Comparison of ENCODE assay signal across 8 mouse cellular contexts in genomic region chr4:145233487-145234228, GRCm38 (mm10). TPM values are rescaled to one million over a fixed set of nuclear protein-coding genes. Genes with fewer than 3 reads are reported as not detected.
DNase-seq lines count a peak whose midpoint lies in the region; ATAC-seq and TF ChIP-seq lines count a peak whose summit lies in the region.

No protein-coding gene starts in this region.

- no peak overlapping the region for H3K4me3 ChIP-seq in lung, adult 2 months (replicated peaks; ENCODE audit: extremely low read depth, low read depth, low read length)
- H3K4me3 ChIP-seq in intestine, embryonic 15.5 days (replicated peaks): no peak overlapping the region
- H3K4me3 ChIP-seq in forebrain, embryonic 12.5 days (replicated peaks): no peak overlapping the region

- peak; percentile 52 for ATAC-seq in common myeloid progenitor, adult 5-6 weeks (replicated peaks; ENCODE audit: low read depth, poor library complexity, severe bottlenecking)
- ATAC-seq in intestine, embryonic 15.5 days: 0 out of 2 replicates have a peak, but pooled peaks have one; percentile 20
- peak; percentile 64 for ATAC-seq in monocyte, adult 5-6 weeks (replicated peaks; ENCODE audit: insufficient number of reproducible peaks, low FRiP score, low TSS enrichment, poor library complexity, severe bottlenecking)
- no peak for ATAC-seq in forebrain, embryonic 12.5 days (ENCODE audit: low FRiP score)
- ATAC-seq in erythroblast, adult 5-6 weeks (replicated peaks; ENCODE audit: low FRiP score, poor library complexity, severe bottlenecking): no peak

- H3K27me3 ChIP-seq in intestine, embryonic 15.5 days (replicated peaks): no peaks in the 10 kb centered on the region
- no peaks in the 10 kb centered on the region for H3K27me3 ChIP-seq in forebrain, embryonic 12.5 days

- H3K4me1 ChIP-seq in lung, adult 2 months (ENCODE audit: control insufficient read depth, insufficient read depth, low read length): peaks cover 14% of the 10 kb centered on the region
- 0 out of 2 replicates have a peak, but pooled peaks cover 7% of the 10 kb centered on the region for H3K4me1 ChIP-seq in intestine, embryonic 15.5 days (replicated peaks)
- peaks cover 7% of the 10 kb centered on the region; the same call in 1 of the 2 replicates for H3K4me1 ChIP-seq in forebrain, embryonic 12.5 days

- H3K9ac ChIP-seq in intestine, embryonic 15.5 days: no peak overlapping the region
- H3K9ac ChIP-seq in forebrain, embryonic 12.5 days: no peak overlapping the region

- H3K36me3 ChIP-seq in intestine, embryonic 15.5 days: no peaks in the 10 kb centered on the region
- no peaks in the 10 kb centered on the region for H3K36me3 ChIP-seq in forebrain, embryonic 12.5 days (replicated peaks)

- no peak overlapping the region for H3K4me2 ChIP-seq in intestine, embryonic 15.5 days (replicated peaks)
- no peak overlapping the region for H3K4me2 ChIP-seq in forebrain, embryonic 12.5 days

- no peaks in the 10 kb centered on the region for H3K9me3 ChIP-seq in intestine, embryonic 15.5 days
- no peaks in the 10 kb centered on the region for H3K9me3 ChIP-seq in forebrain, embryonic 12.5 days

- no peak for TF ChIP-seq POLR2A in lung, adult 2 months (IDR thresholded peaks at IDR 0.05; ENCODE audit: borderline replicate concordance, extremely low read depth, low read depth, low read length)

- TF ChIP-seq CTCF in lung, adult 2 months (IDR thresholded peaks at IDR 0.05; ENCODE audit: insufficient read depth, low read length): no peak

- H3K27ac ChIP-seq in intestine, embryonic 15.5 days: no peak overlapping the region
- no peak overlapping the region for H3K27ac ChIP-seq in forebrain, embryonic 12.5 days

- WGBS in lung, adult 2 months: 38% methylated on average over 3 of the region's 3 CpGs
- whole genome bisulfite sequencing in intestine, embryonic 15.5 days: 42% methylated on average over 3 of the region's 3 CpGs
- 28% methylated on average over 3 of the region's 3 CpGs for WGBS in forebrain, embryonic 12.5 days

- DNase-seq in lung, adult 18-20 months: peak; percentile 43 to 53
- DNase-seq in lung, adult 2 months: no peak
- no peak for DNase-seq in MN1 (ENCODE audit: low spot score)

RNA-seq across cellular contexts. Expression of gene Tnfrsf1b, which starts 13.0 kb away (rescaled TPM):
- 32.2 and 39.5 TPM in 2 replicates for polyA plus RNA-seq in lung, adult 2 months (2012; rRNA removed)
- 17.1 and 20.1 TPM in 2 replicates for total RNA-seq in common myeloid progenitor, adult 5-6 weeks (2017)
- polyA plus RNA-seq in intestine, embryonic 15.5 days (2015; fragmentation: Nextera tagmentation; extraction: Ambion mirVana): 5.3 and 5.9 TPM in 2 replicates
- total RNA-seq in monocyte, adult 5-6 weeks (2017): 343 to 455 TPM (median 362 TPM) in 3 replicates
- 1.3 and 1.6 TPM in 2 replicates for polyA plus RNA-seq in forebrain, embryonic 12.5 days (2016; fragmentation: Nextera tagmentation; extraction: Ambion mirVana)
- total RNA-seq in erythroblast, adult 5-6 weeks (2015; ENCODE audit: low replicate concordance): 10.6 and 19.9 TPM in 2 replicates
- total RNA-seq in erythroblast, adult 5-6 weeks (2017; ENCODE audit: low replicate concordance): 10.0 and 12.1 TPM in 2 replicates

RNA-seq across cellular contexts. Expression of gene Vps13d, which starts 38.9 kb away (rescaled TPM):
- polyA plus RNA-seq in lung, adult 2 months (2012; rRNA removed): 10.6 and 15.7 TPM in 2 replicates
- total RNA-seq in common myeloid progenitor, adult 5-6 weeks (2017): 26.6 and 41.7 TPM in 2 replicates
- 10.1 and 10.2 TPM in 2 replicates for polyA plus RNA-seq in intestine, embryonic 15.5 days (2015; fragmentation: Nextera tagmentation; extraction: Ambion mirVana)
- total RNA-seq in monocyte, adult 5-6 weeks (2017): 36.6 to 103 TPM (median 38.8 TPM) in 3 replicates
- 5.7 and 7.0 TPM in 2 replicates for polyA plus RNA-seq in forebrain, embryonic 12.5 days (2016; fragmentation: Nextera tagmentation; extraction: Ambion mirVana)
- 33.9 and 44.2 TPM in 2 replicates for total RNA-seq in erythroblast, adult 5-6 weeks (2015; ENCODE audit: low replicate concordance)
- 38.5 and 46.0 TPM in 2 replicates for total RNA-seq in erythroblast, adult 5-6 weeks (2017; ENCODE audit: low replicate concordance)

Comparison
In these comparisons a context has a peak if more than half of its experiments do, and no peak if none do; other contexts are left out.
1. DNase-seq: peak in lung, adult 18-20 months (2 of 2); none in lung, adult 2 months (single experiment) and MN1 (single experiment).
2. ATAC-seq: peak in common myeloid progenitor, adult 5-6 weeks (single experiment), intestine, embryonic 15.5 days (single experiment) and monocyte, adult 5-6 weeks (single experiment); none in forebrain, embryonic 12.5 days (single experiment) and erythroblast, adult 5-6 weeks (single experiment).
3. RNA of gene Tnfrsf1b, which starts 13.0 kb away (total RNA-seq): 343 to 455 TPM in monocyte, adult 5-6 weeks; 17.1 to 20.1 TPM in common myeloid progenitor, adult 5-6 weeks and 10.0 to 19.9 TPM in erythroblast, adult 5-6 weeks; every median in the first group is over 10 times any median in the second.